Mouse (Mus musculus) cerebellum, adult 2 months (tissue): ENCODE results near the gene Hist1h1c. TPM values are rescaled to one million over a fixed set of nuclear protein-coding genes. Genes with fewer than 3 reads are reported as not detected.
A peak's percentile ranks its signal among the peaks of the same experiment; 100 is the strongest.
"Not testable (repeated sequence)": the region's sequence is repeated elsewhere in the genome, so short reads cannot be mapped to it uniquely, and the experiment has no call there.

Experiments
- DNase-seq, 2 experiments: peaks; one replicate each; pipeline ENCODE4 v3.0.0; 2021
- H3K27ac ChIP-seq: fragments of 200-500 bp; 2 replicates; pipeline ENCODE4 v1.5.1; 2012; ENCODE audit warnings: low read length, control low read depth, inconsistent platforms; ENCODE audit not compliant: insufficient read depth
- H3K27me3 ChIP-seq: fragments of 200-500 bp; 2 replicates; pipeline ENCODE4 v1.6.1; 2012; ENCODE audit warnings: inconsistent platforms, mild to moderate bottlenecking, low read length, moderate library complexity; ENCODE audit not compliant: control insufficient read depth, insufficient read depth
- H3K4me1 ChIP-seq: fragments of 200-500 bp; 2 replicates; pipeline ENCODE4 v1.6.1; 2011; ENCODE audit warnings: low read length; ENCODE audit not compliant: control insufficient read depth, insufficient read depth
- H3K4me3 ChIP-seq: fragments of 200-500 bp; replicated peaks from 2 replicates; pipeline ENCODE3; 2011; ENCODE audit warnings: mild to moderate bottlenecking, low read depth, low read length, control low read depth; ENCODE audit not compliant: insufficient read depth
- CTCF ChIP-seq: fragments of 200-500 bp; IDR thresholded peaks from 2 replicates; pipeline ENCODE4 v1.5.1; 2011; ENCODE audit warnings: low read depth, mild to moderate bottlenecking, control low read depth, low read length, moderate library complexity, borderline replicate concordance; ENCODE audit not compliant: insufficient read depth
- POLR2A ChIP-seq: fragments of 200-500 bp; IDR thresholded peaks from 2 replicates; pipeline ENCODE4 v1.6.1; 2011; ENCODE audit warnings: low read length, control low read depth, borderline replicate concordance; ENCODE audit not compliant: insufficient read depth
- WGBS: fragments of 180-500 bp; shearing (Covaris S2); methylation state at CpG from one replicate; pipeline ENCODE4 v1.1.7; 2018; 5-methylcytosine and 5-hydroxymethylcytosine counted together
- polyA plus RNA-seq: library from polyadenylated mRNA; depleted of rRNA; stranded (reverse); fragments of >200 nt; gene quantifications from 2 replicates; pipeline ENCODE4 v1.2.3, GENCODE M21; 2012

Gene Hist1h1c
- polyA plus RNA-seq, 1 experiment: 34.6 TPM

DNA sequence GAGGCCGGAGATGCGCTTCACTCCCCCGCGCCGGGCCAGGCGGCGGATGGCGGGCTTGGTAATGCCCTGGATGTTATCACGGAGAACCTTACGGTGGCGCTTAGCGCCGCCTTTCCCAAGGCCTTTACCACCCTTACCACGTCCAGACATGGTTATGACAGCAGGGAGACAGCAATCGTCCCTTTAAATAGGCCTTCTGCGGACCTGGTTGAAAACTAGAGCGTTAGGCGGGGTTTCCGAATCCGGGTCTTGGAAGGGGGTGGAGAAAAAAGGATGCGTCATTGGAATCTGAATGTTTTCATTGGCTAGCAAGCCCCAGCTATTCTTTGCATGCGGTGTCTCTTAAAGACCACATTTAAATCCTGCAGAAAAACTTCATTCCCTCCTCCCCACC lies 40.3 kb upstream of the Hist1h1c start, which contains the start of gene Hist1h4c:
Gene Hist1h4c (minus strand): TSS at position 155 of the 394 bp plus-strand sequence.
- Histone ChIP-seq H3K27me3 (no peaks in the 10 kb centered on the region), H3K4me3 (peak within 1 kb of the TSS; percentile 37), H3K27ac (peak within 1 kb of the TSS; percentile 10; the same call in 1 of the 2 replicates), H3K4me1 (no peaks in the 10 kb centered on the region)
- 1% methylated on average over 22 of the region's 22 CpGs for WGBS
- DNase-seq: peak; percentile 99 to 100
- TF ChIP-seq POLR2A (peak; percentile 100), CTCF (no peak; the same call in 1 of the 2 replicates)

GRCm38 (mm10) chr13:23698996-23699395 lies 39.6 kb upstream of the Hist1h1c start:
- Histone ChIP-seq H3K27ac (no peak overlapping the region), H3K4me3 (no peak overlapping the region), H3K4me1 (no peaks in the 10 kb centered on the region), H3K27me3 (no peaks in the 10 kb centered on the region)
- DNase-seq: no peak
- WGBS: 66% methylated on average over 6 of the region's 6 CpGs
- TF ChIP-seq POLR2A (no peak), CTCF (no peak)

DNA sequence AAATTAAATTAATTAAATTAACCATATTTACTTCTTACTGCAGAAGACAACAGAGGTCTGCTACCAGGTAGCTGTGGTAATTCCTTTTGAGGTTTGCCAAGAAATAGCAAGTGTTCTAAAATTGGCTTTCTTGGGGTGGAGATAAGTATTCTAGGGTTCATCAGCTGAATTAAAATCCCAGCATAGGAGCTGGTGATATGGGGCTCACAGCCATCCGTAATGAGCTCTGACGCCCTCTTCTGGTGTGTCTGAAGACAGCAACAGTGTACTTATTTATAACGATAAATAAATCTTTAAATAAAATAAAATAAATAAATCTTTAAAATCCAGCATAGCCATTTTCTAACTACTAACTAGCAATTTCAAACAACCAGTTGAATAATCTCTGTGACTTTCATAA lies 38.8 kb upstream of the Hist1h1c start:
- Histone ChIP-seq H3K4me1 (no peaks in the 10 kb centered on the region), H3K4me3 (no peak overlapping the region), H3K27ac (no peak overlapping the region), H3K27me3 (no peaks in the 10 kb centered on the region)
- 66% methylated on average over 3 of the region's 3 CpGs for WGBS
- TF ChIP-seq POLR2A (no peak), CTCF (no peak)
- DNase-seq: no peak

DNA sequence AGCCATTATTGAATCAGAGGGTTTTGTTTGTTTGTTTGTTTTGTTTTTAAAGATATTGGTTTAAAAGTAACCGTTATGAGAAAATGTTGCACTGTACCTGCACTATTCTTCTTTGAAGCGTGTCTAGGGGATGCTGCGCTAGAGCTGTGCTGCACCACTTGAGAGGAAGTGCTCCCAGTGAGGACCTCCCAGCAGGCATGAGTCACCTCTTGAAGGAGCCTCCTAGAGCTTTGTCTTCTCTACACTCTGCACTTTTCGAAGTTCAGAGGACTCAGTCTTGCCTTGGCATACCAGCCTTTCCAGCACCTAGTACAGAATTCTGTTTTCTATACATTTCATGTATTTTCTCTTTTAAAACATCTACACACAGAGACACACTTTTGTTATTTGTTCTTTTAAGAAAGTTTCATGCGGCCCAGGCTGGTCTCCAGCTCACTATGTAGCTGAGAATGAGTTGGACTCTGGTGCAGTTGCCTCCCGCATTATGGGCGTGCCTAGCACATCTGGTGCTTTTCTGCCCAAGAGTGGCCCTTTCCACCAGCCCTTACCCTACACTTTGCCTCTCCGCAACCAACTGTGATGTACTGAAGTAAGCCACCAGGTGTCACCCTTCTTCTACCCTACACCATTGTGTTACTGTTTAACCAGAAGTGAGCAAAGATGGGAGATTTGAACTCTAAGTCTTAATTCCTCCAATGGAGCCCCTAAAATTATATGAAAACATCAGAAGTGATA lies 37.7 kb upstream of the Hist1h1c start:
- no peaks in the 10 kb centered on the region for H3K27me3 ChIP-seq
- H3K27ac ChIP-seq: no peak overlapping the region
- 26% methylated on average over 8 of the region's 8 CpGs for WGBS
- TF ChIP-seq CTCF (peak; percentile 73), POLR2A (no peak)
- H3K4me1 ChIP-seq: no peaks in the 10 kb centered on the region
- peak; percentile 67 for DNase-seq
- H3K4me3 ChIP-seq: no peak overlapping the region

- no peak overlapping the region for H3K4me3 ChIP-seq
- H3K27ac ChIP-seq: no peak overlapping the region
- no peak for TF ChIP-seq CTCF
- no peak for TF ChIP-seq POLR2A
- no peaks in the 10 kb centered on the region for H3K4me1 ChIP-seq
- 77% methylated on average over 4 of the region's 4 CpGs for WGBS
- no peak for DNase-seq
- H3K27me3 ChIP-seq: no peaks in the 10 kb centered on the region
Measured at GRCm38 (mm10) chr13:23702220-23702619, 36.4 kb upstream of the Hist1h1c start.

GRCm38 (mm10) chr13:23702801-23703200 lies 35.8 kb upstream of the Hist1h1c start:
- not testable (repeated sequence) for DNase-seq, H3K4me3 ChIP-seq
- 88% methylated on average over 2 of the region's 2 CpGs for WGBS

DNA sequence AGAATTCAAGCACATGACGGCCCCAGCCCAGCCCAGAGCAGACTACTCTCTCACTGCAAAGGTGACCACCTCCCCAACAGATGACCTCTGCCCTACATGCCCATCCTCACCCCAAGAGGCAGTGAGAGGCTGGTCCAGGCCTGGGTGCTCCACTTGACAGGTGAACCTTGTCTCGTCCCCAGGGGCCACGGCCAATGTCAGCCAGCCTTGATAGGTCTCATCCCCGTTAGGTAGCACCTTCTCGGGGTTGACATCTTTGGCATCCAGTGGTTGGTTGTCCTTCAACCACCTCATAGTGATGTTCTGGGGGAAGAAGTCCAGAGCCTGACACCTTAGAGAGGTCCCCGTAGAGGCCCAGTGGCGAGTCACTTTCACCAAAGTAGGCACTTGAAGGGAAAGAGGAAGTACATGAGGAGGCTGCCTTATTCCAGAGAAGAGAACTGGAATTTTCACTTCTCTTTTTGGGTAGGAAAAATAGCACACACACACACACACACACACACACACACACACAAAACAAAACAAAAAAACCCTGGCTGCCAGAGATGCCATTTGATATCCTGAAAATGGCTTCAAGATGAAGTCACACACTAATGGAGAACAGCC lies 32.8 kb upstream of the Hist1h1c start:
- Histone ChIP-seq H3K27ac (no peak overlapping the region), H3K4me3 (no peak overlapping the region), H3K27me3 (no peaks in the 10 kb centered on the region), H3K4me1 (no peaks in the 10 kb centered on the region)
- TF ChIP-seq POLR2A: no peak
- TF ChIP-seq CTCF: no peak
- DNase-seq: no peak
- 93% methylated on average over 7 of the region's 7 CpGs for WGBS

More at GRCm38 (mm10) chr13:23702801-23703200, 35.8 kb upstream of the Hist1h1c start:
- H3K27me3 ChIP-seq, H3K4me1 ChIP-seq, H3K27ac ChIP-seq: not testable (repeated sequence)

DNA sequence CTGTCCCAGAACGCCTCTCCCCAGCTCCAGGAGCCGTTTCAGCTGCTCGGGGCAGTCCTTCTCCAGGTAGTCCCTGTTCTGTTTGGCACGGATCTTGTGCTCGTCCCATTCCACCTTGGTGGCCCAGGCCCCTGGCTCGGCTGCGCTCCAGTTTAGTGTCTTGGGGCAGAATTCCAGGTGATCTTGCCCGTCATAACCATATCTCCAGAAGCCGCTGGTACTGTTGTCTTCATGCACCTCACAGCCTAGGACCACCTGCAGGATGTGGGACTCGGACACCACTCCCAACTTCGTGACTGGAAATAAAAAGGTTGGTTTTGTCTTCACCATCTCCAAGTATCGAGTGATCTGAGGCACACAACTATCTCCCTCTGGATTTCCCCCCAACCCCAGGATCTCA lies 31.8 kb upstream of the Hist1h1c start:
- Histone ChIP-seq H3K27ac (no peak overlapping the region), H3K4me1 (no peaks in the 10 kb centered on the region), H3K27me3 (no peaks in the 10 kb centered on the region), H3K4me3 (no peak overlapping the region)
- DNase-seq: no peak
- TF ChIP-seq CTCF (no peak), POLR2A (no peak)
- 94% methylated on average over 12 of the region's 12 CpGs for WGBS
